Mouse (Mus musculus): Measurements from ENCODE around the gene Proser2. TPM values are rescaled to one million over a fixed set of nuclear protein-coding genes. Genes with fewer than 3 reads are reported as not detected.

The Proser2 gene
- polyA plus RNA-seq, 1 experiment from 2014 or later = 18.1 TPM

Other genes with a start within 250 kb of the Proser2 start
- gene Sec61a2, start 234.8 kb downstream of the Proser2 start, polyA plus RNA-seq (2015; fragmentation: Nextera tagmentation; extraction: Ambion mirVana) = 48.0 and 48.3 TPM in 2 replicates
- gene Dhtkd1, start 187.4 kb downstream of the Proser2 start, polyA plus RNA-seq (2015; fragmentation: Nextera tagmentation; extraction: Ambion mirVana) = 2.1 and 2.2 TPM in 2 replicates
- 5.8 and 6.1 TPM in 2 replicates for gene Upf2, start 178.7 kb downstream of the Proser2 start, polyA plus RNA-seq (2015; fragmentation: Nextera tagmentation; extraction: Ambion mirVana)
- gene Echdc3, start 82.8 kb upstream of the Proser2 start, polyA plus RNA-seq (2015; fragmentation: Nextera tagmentation; extraction: Ambion mirVana) = 11.3 and 11.8 TPM in 2 replicates
- 4.5 and 5.5 TPM in 2 replicates for gene Usp6nl, start 192.5 kb upstream of the Proser2 start, polyA plus RNA-seq (2015; fragmentation: Nextera tagmentation; extraction: Ambion mirVana)